Mouse (Mus musculus) kidney, embryonic 14.5 days (tissue): ENCODE data around the gene Zdhhc14. TPM values are rescaled to one million over a fixed set of nuclear protein-coding genes. Genes with fewer than 3 reads are reported as not detected.

Source experiments
- ATAC-seq: fragments of 200-750 bp; cut with Nextera tagmentation; 2 replicates; pipeline ENCODE4 v1.8.0; 2017; ENCODE audit warnings: moderate number of reproducible peaks, mild to moderate bottlenecking, moderate TSS enrichment, moderate library complexity; ENCODE audit not compliant: low FRiP score, low TSS enrichment
- H3K27ac ChIP-seq: fragments of 300-500 bp; sonication (generic); 2 replicates; pipeline ENCODE4 v1.5.1; 2014; ENCODE audit warnings: low read depth, mild to moderate bottlenecking, low read length, moderate library complexity, mixed read lengths
- H3K27me3 ChIP-seq: fragments of 300-500 bp; sonication (generic); 2 replicates; pipeline ENCODE4 v1.6.1; 2014; ENCODE audit warnings: mild to moderate bottlenecking, low read length; ENCODE audit not compliant: control insufficient read depth, insufficient read depth
- H3K36me3 ChIP-seq: fragments of 300-500 bp; sonication (generic); 2 replicates; pipeline ENCODE4 v1.6.1; 2014; ENCODE audit warnings: low read length, mixed read lengths; ENCODE audit not compliant: control insufficient read depth, insufficient read depth
- H3K4me1 ChIP-seq: fragments of 300-500 bp; sonication (generic); 2 replicates; pipeline ENCODE4 v1.6.1; 2014; ENCODE audit warnings: low read length, mixed read lengths; ENCODE audit not compliant: control insufficient read depth, insufficient read depth
- H3K4me2 ChIP-seq: fragments of 300-500 bp; sonication (generic); replicated peaks from 2 replicates; pipeline ENCODE4 v1.6.1; 2014; ENCODE audit warnings: low read depth, mild to moderate bottlenecking, low read length
- H3K4me3 ChIP-seq: fragments of 300-500 bp; sonication (generic); 2 replicates; pipeline ENCODE4 v1.5.1; 2014; ENCODE audit warnings: mild to moderate bottlenecking, low read length
- H3K9ac ChIP-seq: fragments of 300-500 bp; sonication (generic); 2 replicates; pipeline ENCODE4 v1.6.1; 2014; ENCODE audit warnings: low read depth, mild to moderate bottlenecking, low read length, moderate library complexity
- H3K9me3 ChIP-seq: fragments of 300-500 bp; sonication (generic); 2 replicates; pipeline ENCODE4 v1.6.1; 2016; ENCODE audit warnings: low read length; ENCODE audit not compliant: control insufficient read depth
- WGBS: fragments of 180-500 bp; shearing (Covaris S2); extraction: QIAGEN DNeasy Blood & Tissue Kit; methylation state at CpG from one replicate; pipeline ENCODE4 v1.1.7; 2014; 5-methylcytosine and 5-hydroxymethylcytosine counted together
- polyA plus RNA-seq: library from polyadenylated mRNA; unstranded; fragments of >200 nt; fragmentation: Nextera tagmentation; extraction: Ambion mirVana; gene quantifications from 2 replicates; pipeline ENCODE4 v1.2.1, GENCODE M21; 2014

The Zdhhc14 gene
- polyA plus RNA-seq, 1 experiment from 2014 or later = 2.7 TPM

DNA sequence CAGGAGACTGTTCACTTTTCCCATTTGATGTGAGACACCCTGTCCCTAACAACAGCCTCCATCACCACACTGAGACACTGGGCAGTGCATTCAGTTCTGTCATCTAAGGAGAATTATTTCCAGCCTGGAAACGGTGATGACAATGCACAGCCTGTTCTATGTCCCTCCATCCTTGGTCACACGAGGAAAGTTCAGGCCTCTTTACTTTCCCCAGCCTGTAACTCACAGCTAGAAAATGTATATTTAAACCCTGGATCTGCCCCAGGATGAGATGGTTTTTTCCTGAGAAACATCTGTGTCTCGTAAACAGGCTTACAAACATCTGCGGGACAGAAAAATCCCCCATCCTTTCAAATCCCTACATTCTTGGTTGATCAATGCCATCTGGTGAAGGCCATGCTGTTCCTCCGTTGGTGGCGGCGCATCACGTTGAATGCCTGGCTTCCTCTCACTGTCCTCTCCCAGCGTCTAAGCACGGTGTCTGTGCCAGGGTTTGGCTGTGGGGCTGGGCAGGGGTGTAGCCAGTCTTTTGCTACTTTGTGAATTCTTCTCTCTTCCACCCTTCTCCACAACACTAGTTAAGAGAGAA, 231.3 kb downstream of the Zdhhc14 start:
- no peak overlapping the region for H3K9ac ChIP-seq
- H3K4me3 ChIP-seq = no peak overlapping the region
- H3K9me3 ChIP-seq = no peaks in the 10 kb centered on the region
- H3K4me1 ChIP-seq = no peaks in the 10 kb centered on the region
- no peak overlapping the region; the same call in 1 of the 2 replicates for H3K27ac ChIP-seq
- no peak overlapping the region for H3K4me2 ChIP-seq
- H3K27me3 ChIP-seq = no peaks in the 10 kb centered on the region
- 0 out of 2 replicates have a peak, but pooled peaks have one; percentile 4 for ATAC-seq
- WGBS = 60% methylated on average over 10 of the region's 10 CpGs
- no peaks in the 10 kb centered on the region for H3K36me3 ChIP-seq

DNA sequence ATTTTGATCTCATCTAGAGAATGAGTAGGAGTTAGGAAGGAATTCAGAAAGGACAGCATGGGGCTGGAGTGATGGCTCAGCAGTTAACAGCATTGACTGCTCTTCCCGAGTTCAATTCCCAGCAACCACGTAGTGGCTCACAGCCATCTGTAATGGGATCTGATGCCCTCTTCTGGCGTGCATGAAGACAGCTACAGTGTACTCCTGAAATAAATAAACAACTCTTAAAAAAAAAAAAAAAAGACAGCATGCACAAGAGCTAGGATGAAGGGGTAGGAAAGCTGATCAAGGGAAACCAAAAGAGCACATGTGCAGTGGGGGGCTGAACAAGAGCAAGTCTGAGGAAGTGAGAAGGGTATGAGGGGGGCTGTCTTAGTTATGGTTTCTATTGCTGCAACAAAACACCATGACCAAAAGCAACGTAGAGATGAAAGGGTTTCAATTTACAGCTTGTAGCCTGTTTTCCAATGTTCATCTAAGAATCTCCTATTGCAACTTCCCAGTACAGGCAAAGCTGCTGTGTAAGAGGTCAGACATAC, 237.3 kb downstream of the Zdhhc14 start:
- no peaks in the 10 kb centered on the region for H3K4me1 ChIP-seq
- H3K4me3 ChIP-seq = no peak overlapping the region
- H3K27ac ChIP-seq = no peak overlapping the region
- H3K4me2 ChIP-seq = no peak overlapping the region
- H3K27me3 ChIP-seq = no peaks in the 10 kb centered on the region
- no peak for ATAC-seq
- no peak overlapping the region for H3K9ac ChIP-seq
- no peaks in the 10 kb centered on the region for H3K36me3 ChIP-seq
- no peaks in the 10 kb centered on the region for H3K9me3 ChIP-seq
- 39% methylated on average over 4 of the region's 4 CpGs for WGBS

DNA sequence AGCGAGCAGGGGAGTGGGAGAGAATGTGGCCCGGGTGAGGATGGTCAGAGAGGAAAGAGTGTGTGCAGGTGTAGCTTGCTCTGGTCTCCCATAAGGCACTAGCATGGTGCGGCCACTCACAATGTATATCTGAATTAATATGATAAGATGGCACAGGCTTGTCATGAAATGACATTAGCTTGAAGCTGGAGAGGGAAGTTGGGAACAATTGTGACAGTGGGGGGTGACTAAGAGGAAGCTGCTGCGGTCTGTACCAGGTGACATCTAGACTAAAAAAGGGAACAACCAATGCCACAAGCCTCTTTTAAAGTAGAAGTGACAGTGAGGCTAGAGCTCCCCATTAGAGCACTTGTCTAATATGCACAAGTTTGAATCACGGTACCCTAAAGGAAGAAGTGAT, 238.2 kb downstream of the Zdhhc14 start:
- no peak overlapping the region for H3K9ac ChIP-seq
- H3K27me3 ChIP-seq = no peaks in the 10 kb centered on the region
- H3K9me3 ChIP-seq = no peaks in the 10 kb centered on the region
- no peak overlapping the region for H3K4me3 ChIP-seq
- H3K4me2 ChIP-seq = no peak overlapping the region
- H3K36me3 ChIP-seq = no peaks in the 10 kb centered on the region
- no peak for ATAC-seq
- no peaks in the 10 kb centered on the region for H3K4me1 ChIP-seq
- WGBS = 92% methylated on average over 5 of the region's 5 CpGs
- no peak overlapping the region for H3K27ac ChIP-seq

DNA sequence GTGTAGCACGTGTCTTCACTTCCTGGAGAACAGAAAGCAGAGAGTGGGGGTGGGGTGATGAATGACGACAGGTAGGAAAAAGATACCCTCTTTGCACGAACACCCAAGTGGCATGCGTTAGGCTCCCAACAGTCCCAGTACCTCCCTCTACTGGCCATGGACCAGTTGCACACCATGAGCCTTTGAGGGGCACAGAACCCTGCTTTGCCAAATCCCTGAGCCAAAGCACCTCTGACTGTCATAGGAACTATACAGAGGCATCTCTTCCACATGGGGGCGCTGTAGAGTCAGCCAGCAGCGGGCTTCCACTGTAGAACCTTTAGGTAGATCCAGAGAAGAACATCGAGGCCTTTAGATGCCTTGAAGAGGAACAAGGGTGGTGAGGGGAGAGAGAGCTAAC, 241.0 kb downstream of the Zdhhc14 start:
- no peak overlapping the region for H3K4me2 ChIP-seq
- H3K4me1 ChIP-seq = no peaks in the 10 kb centered on the region
- ATAC-seq = no peak
- H3K9ac ChIP-seq = no peak overlapping the region
- no peak overlapping the region for H3K27ac ChIP-seq
- no peaks in the 10 kb centered on the region for H3K9me3 ChIP-seq
- WGBS = 26% methylated on average over 7 of the region's 7 CpGs
- no peaks in the 10 kb centered on the region for H3K27me3 ChIP-seq
- H3K4me3 ChIP-seq = no peak overlapping the region
- no peaks in the 10 kb centered on the region for H3K36me3 ChIP-seq

DNA sequence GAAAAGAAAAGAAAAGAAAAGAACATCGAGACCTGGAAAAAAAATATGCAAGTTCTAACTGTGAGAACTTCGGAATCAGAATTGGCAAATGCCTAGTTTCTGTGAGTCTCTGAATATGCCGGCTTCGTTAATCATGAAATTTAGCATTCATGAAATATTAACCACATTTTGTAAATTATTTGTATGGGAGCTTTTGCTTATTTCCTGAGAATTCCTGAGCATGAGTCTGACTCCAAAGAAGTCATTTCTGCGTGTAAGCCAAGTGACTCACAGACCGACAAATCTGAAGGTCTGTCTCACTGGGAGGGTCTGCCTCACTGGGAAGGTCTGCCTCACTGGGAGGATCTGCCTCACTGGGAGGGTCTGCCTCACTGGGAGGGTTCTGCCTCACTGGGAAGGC, 248.7 kb downstream of the Zdhhc14 start:
- no peak overlapping the region for H3K9ac ChIP-seq
- no peaks in the 10 kb centered on the region for H3K9me3 ChIP-seq
- no peak overlapping the region for H3K27ac ChIP-seq
- ATAC-seq = no peak
- no peaks in the 10 kb centered on the region for H3K27me3 ChIP-seq
- no peaks in the 10 kb centered on the region for H3K4me1 ChIP-seq
- H3K4me2 ChIP-seq = no peak overlapping the region
- H3K36me3 ChIP-seq = no peaks in the 10 kb centered on the region
- 92% methylated on average over 6 of the region's 6 CpGs for WGBS
- no peak overlapping the region for H3K4me3 ChIP-seq

DNA sequence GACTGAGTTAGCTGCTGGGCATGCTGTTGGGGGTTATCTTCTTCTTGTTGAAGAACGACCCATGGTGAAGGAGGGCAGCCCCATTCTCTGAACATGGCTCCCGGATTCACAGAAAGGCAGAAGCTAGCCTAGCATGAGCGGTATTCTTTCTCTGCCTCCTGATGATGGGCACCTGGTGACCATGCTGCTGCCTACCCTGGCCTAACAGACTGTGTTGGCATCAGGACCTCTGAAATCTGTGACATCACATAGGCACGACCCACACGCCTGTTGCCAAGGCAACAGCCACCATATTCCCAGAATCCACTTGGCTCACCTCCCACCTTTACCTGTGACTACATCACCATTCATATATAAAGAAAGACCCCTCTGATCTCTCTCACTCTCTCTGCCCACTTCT, 251.7 kb downstream of the Zdhhc14 start:
- Histone ChIP-seq H3K4me1 (no peaks in the 10 kb centered on the region), H3K4me3 (no peak overlapping the region), H3K9me3 (no peaks in the 10 kb centered on the region), H3K27ac (no peak overlapping the region), H3K36me3 (no peaks in the 10 kb centered on the region), H3K4me2 (no peak overlapping the region), H3K9ac (no peak overlapping the region), H3K27me3 (no peaks in the 10 kb centered on the region)
- 93% methylated on average over 5 of the region's 5 CpGs for WGBS
- no peak for ATAC-seq

DNA sequence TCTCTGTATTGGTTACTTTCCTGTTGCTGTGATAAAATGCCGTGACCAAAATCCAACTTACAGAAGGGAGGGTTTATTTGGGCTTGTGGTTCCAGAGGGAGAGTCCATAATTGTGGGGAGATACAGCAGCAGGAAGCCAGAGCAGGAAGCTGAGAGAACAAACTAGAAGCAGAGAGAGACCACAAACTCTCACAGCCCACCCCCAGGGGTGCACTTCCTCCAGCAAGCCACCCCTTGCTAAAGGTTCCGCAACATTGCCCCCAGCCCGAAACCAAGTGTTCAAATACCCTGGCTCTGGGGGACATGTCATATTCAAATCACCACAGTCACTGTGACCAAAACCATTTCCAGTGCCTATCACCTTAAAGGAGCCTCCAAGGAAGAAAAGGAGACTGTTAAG, 254.0 kb downstream of the Zdhhc14 start:
- WGBS = 83% methylated on average over 3 of the region's 3 CpGs
- no peak overlapping the region for H3K27ac ChIP-seq
- H3K9ac ChIP-seq = no peak overlapping the region
- no peak overlapping the region for H3K4me2 ChIP-seq
- no peak for ATAC-seq
- H3K4me1 ChIP-seq = no peaks in the 10 kb centered on the region
- H3K9me3 ChIP-seq = no peaks in the 10 kb centered on the region
- H3K36me3 ChIP-seq = no peaks in the 10 kb centered on the region
- H3K27me3 ChIP-seq = no peaks in the 10 kb centered on the region
- H3K4me3 ChIP-seq = no peak overlapping the region

DNA sequence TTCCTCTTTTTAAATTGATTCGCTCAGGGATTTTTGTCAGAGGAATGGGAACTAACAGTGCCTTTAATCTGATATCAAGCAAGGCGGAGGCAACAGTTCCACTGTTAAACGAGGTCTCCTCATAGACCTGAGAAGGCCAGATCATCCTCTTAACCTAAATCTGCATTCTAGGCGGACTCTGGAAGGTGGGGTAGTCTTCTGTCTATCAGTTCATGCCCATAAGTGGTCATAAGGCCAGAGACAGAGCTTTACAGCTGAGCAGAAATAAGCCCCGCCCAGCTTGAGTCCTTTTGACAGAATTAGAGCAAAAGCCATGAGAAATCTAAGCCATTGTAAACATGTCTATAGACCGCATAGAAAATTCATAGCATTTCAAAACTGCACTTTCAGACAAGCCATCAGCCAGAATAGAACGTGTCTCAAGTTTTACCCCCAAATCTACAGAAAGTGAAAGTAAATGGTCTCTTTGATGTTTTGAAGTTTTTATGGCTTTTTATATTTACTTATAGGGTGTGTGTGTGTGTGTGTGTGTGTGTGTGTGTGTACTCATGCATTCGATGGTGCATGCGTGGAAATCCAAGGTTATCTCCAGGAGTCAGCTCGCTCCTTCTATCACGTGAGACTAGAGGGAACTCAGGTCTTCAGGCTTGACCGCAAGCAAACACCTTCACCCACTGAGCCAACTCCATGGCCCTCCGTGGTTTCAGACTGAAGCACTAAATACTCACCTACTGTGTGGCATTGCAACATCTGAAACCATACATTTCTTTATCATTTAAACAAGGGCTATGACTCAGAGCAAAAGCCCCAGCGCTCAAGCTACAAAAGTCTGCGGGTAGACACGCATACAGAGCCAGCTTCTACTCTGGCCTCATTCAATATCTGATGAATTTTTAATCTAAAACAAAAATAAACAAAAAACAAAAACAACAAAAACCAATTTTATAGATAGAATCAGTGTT, 255.5 kb downstream of the Zdhhc14 start:
- ATAC-seq = no peak
- no peak overlapping the region for H3K27ac ChIP-seq
- 72% methylated on average over 16 of the region's 16 CpGs for WGBS

DNA sequence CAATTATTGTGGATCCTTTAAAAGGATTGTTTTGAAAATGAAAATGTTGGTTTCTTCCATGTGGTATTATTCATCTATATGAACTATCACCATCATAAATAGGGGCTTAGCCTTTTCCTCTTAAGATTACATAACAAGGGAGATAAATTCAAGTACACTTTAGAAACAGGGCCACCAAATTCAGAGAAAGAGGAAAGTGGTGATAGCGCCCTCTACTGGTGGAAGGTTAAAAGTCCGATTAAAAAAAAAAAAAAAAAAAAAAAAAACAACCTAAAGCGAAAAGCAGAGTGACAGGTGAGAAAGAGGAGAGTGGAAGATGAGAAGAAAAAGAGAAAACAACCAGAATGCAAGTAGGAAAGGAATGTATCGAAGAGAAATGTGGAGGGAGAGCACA, 256.1 kb downstream of the Zdhhc14 start:
- H3K4me3 ChIP-seq = no peak overlapping the region
- WGBS = 15% methylated on average over 4 of the region's 4 CpGs
- H3K27me3 ChIP-seq = no peaks in the 10 kb centered on the region
- no peak overlapping the region for H3K27ac ChIP-seq
- H3K4me2 ChIP-seq = no peak overlapping the region
- no peak for ATAC-seq
- H3K4me1 ChIP-seq = peaks cover 5% of the 10 kb centered on the region; the same call in 1 of the 2 replicates
- no peak overlapping the region for H3K9ac ChIP-seq
- no peaks in the 10 kb centered on the region for H3K36me3 ChIP-seq
- no peaks in the 10 kb centered on the region for H3K9me3 ChIP-seq

More for the DNA sequence above, 255.5 kb downstream of the Zdhhc14 start:
- Histone ChIP-seq H3K9me3 (no peaks in the 10 kb centered on the region), H3K9ac (no peak overlapping the region), H3K36me3 (no peaks in the 10 kb centered on the region), H3K4me1 (peaks cover 4% of the 10 kb centered on the region; the same call in 1 of the 2 replicates), H3K4me2 (no peak overlapping the region), H3K4me3 (no peak overlapping the region), H3K27me3 (no peaks in the 10 kb centered on the region)
